Mouse (Mus musculus) hindbrain, embryonic 11.5 days (tissue): ENCODE data around the gene Bivm. TPM values are rescaled to one million over a fixed set of nuclear protein-coding genes. Genes with fewer than 3 reads are reported as not detected.

ENCODE experiments used
- ATAC-seq: fragments of 200-750 bp; cut with Nextera tagmentation; 2 replicates; pipeline ENCODE4 v1.8.0; 2017; ENCODE audit warnings: mild to moderate bottlenecking, moderate TSS enrichment, moderate library complexity; ENCODE audit not compliant: low FRiP score
- DNase-seq: peaks from one replicate; pipeline ENCODE4 v3.0.0-alpha.2; 2015; ENCODE audit warnings: low spot score
- H3K27ac ChIP-seq: fragments of 300-500 bp; sonication (generic); 2 replicates; pipeline ENCODE4 v1.5.1; 2014; ENCODE audit warnings: mild to moderate bottlenecking, low read depth, low read length
- H3K27me3 ChIP-seq: fragments of 300-500 bp; sonication (generic); 2 replicates; pipeline ENCODE4 v1.6.1; 2014; ENCODE audit warnings: mild to moderate bottlenecking, low read length, moderate library complexity, mixed read lengths; ENCODE audit not compliant: control insufficient read depth, insufficient read depth
- H3K36me3 ChIP-seq: fragments of 300-500 bp; sonication (generic); 2 replicates; pipeline ENCODE4 v1.6.1; 2014; ENCODE audit warnings: mild to moderate bottlenecking, low read length, moderate library complexity, mixed read lengths; ENCODE audit not compliant: control insufficient read depth, insufficient read depth
- H3K4me1 ChIP-seq: fragments of 300-500 bp; sonication (generic); replicated peaks from 2 replicates; pipeline ENCODE4 v1.6.1; 2014; ENCODE audit warnings: low read length, mixed read lengths; ENCODE audit not compliant: control insufficient read depth, insufficient read depth
- H3K4me2 ChIP-seq: fragments of 300-500 bp; sonication (generic); replicated peaks from 2 replicates; pipeline ENCODE4 v1.6.1; 2014; ENCODE audit warnings: mild to moderate bottlenecking, low read depth, low read length
- H3K4me3 ChIP-seq: fragments of 300-500 bp; sonication (generic); 2 replicates; pipeline ENCODE4 v1.5.1; 2014; ENCODE audit warnings: low read depth, low read length
- H3K9ac ChIP-seq: fragments of 300-500 bp; sonication (generic); 2 replicates; pipeline ENCODE4 v1.6.1; 2014; ENCODE audit warnings: low read depth, low read length
- H3K9me3 ChIP-seq: fragments of 300-500 bp; sonication (generic); 2 replicates; pipeline ENCODE4 v1.6.1; 2016; ENCODE audit warnings: low read length; ENCODE audit not compliant: control insufficient read depth
- WGBS: fragments of 180-500 bp; shearing (Covaris S2); extraction: QIAGEN DNeasy Blood & Tissue Kit; methylation state at CpG from one replicate; pipeline ENCODE4 v1.1.7; 2014; 5-methylcytosine and 5-hydroxymethylcytosine counted together
- polyA plus RNA-seq: library from polyadenylated mRNA; unstranded; fragments of >200 nt; fragmentation: Nextera tagmentation; extraction: Ambion mirVana; gene quantifications from 2 replicates; pipeline ENCODE4 v1.2.1, GENCODE M21; 2014

The Bivm gene
- polyA plus RNA-seq, 1 experiment from 2014 or later, result 25.0 TPM

- Histone ChIP-seq H3K9ac (no peak overlapping the region), H3K4me1 (no peaks in the 10 kb centered on the region), H3K36me3 (no peaks in the 10 kb centered on the region), H3K9me3 (no peaks in the 10 kb centered on the region), H3K4me3 (no peak overlapping the region), H3K27ac (no peak overlapping the region), H3K4me2 (no peak overlapping the region), H3K27me3 (no peaks in the 10 kb centered on the region)
- ATAC-seq (no peak), DNase-seq (no peak)
- 90% methylated on average over 4 of the region's 4 CpGs for WGBS
These were observed 6.8 kb downstream of the Bivm start for GRCm38 (mm10) chr1:44125590-44125989.

DNA sequence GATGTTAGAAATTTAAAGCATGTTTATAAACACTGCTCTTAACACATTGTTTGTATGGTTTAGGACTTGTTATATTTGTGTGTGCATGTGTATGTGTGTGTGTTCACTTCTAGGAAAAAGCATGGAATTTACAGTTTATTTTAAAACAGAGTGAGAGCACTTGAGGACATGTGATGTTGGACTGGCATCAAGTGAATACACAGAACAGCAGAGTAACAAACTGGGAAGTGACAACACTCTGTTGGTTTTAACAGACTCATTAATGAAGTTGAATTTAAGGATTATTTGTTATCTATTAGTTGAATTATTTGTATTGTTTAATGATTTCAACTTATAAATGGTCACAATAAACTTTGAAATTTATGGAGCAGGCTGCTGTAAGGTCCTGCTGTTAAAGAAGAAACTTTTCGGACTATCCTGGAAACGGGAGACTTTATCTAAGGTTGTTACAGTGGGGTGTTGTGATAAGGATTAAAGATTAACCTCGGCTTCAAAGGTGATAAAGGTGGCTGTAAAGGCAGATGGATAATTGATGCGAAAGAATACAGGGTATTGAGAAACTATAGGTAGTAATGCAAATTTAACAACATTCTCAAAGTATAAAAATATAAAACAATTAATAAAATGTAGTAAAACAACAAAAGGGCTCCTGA is 11.3 kb downstream of the Bivm start:
- Histone ChIP-seq H3K4me1 (no peaks in the 10 kb centered on the region), H3K9ac (no peak overlapping the region), H3K36me3 (no peaks in the 10 kb centered on the region), H3K4me2 (no peak overlapping the region), H3K27me3 (no peaks in the 10 kb centered on the region), H3K27ac (no peak overlapping the region), H3K4me3 (no peak overlapping the region), H3K9me3 (no peaks in the 10 kb centered on the region)
- WGBS, result 90% methylated on average over 4 of the region's 4 CpGs
- DNase-seq (no peak), ATAC-seq (no peak)

GRCm38 (mm10) chr1:44140232-44140631 is 21.5 kb downstream of the Bivm start:
- no peak overlapping the region for H3K9ac ChIP-seq
- no peaks in the 10 kb centered on the region for H3K4me1 ChIP-seq
- no peak overlapping the region for H3K4me2 ChIP-seq
- H3K27ac ChIP-seq, result no peak overlapping the region
- no peaks in the 10 kb centered on the region for H3K9me3 ChIP-seq
- H3K27me3 ChIP-seq, result no peaks in the 10 kb centered on the region
- no peak for ATAC-seq
- DNase-seq, result no peak
- no peaks in the 10 kb centered on the region for H3K36me3 ChIP-seq
- H3K4me3 ChIP-seq, result no peak overlapping the region
- 90% methylated on average over 4 of the region's 4 CpGs for WGBS

DNA sequence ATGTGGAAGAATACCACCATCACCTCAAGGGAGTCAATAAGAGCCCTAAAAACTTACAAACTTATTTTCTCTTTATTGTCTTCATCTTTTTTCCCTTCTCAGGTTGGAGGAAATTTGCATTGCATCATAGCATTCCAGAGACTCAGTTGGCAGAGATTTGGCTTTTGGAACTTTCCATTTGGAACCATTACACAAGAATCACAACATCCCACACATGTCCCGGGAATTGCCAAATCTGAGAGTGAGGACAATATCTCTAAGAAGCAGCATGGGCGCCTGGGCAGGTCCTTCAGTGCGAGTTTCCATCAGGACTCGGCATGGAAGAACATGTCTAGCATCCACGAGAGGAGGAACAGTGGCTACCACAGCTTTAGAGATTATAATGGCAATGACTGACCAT is 24.0 kb downstream of the Bivm start:
- no peak for ATAC-seq
- DNase-seq, result no peak
- no peak overlapping the region for H3K4me2 ChIP-seq
- no peak overlapping the region for H3K4me3 ChIP-seq
- 97% methylated on average over 5 of the region's 5 CpGs for WGBS
- H3K36me3 ChIP-seq, result no peaks in the 10 kb centered on the region
- no peak overlapping the region for H3K9ac ChIP-seq
- H3K4me1 ChIP-seq, result no peaks in the 10 kb centered on the region
- H3K9me3 ChIP-seq, result no peaks in the 10 kb centered on the region
- H3K27ac ChIP-seq, result no peak overlapping the region
- no peaks in the 10 kb centered on the region for H3K27me3 ChIP-seq

- WGBS, result under 1% methylated on average over 66 of the region's 66 CpGs
- H3K36me3 ChIP-seq, result no peaks in the 10 kb centered on the region
- H3K4me3 ChIP-seq, result peak within 1 kb of the TSS; percentile 78
- H3K27ac ChIP-seq, result peak within 1 kb of the TSS; percentile 98
- no peaks in the 10 kb centered on the region for H3K9me3 ChIP-seq
- ATAC-seq, result peak; percentile 97
- H3K4me2 ChIP-seq, result peak within 1 kb of the TSS; percentile 60
- H3K4me1 ChIP-seq, result no peaks in the 10 kb centered on the region
- DNase-seq, result peak; percentile 91
- no peaks in the 10 kb centered on the region for H3K27me3 ChIP-seq
- peak within 1 kb of the TSS; percentile 96 for H3K9ac ChIP-seq
These were observed 29.0 kb downstream of the Bivm start, which contains the start of gene Ercc5 for GRCm38 (mm10) chr1:44147563-44148381. Gene Ercc5, plus strand, starts transcription at chr1:44147744.

- ATAC-seq (no peak), DNase-seq (peak; percentile 38)
- no peaks in the 10 kb centered on the region for H3K9me3 ChIP-seq
- WGBS, result 49% methylated on average over 6 of the region's 6 CpGs
- no peaks in the 10 kb centered on the region for H3K36me3 ChIP-seq
- no peaks in the 10 kb centered on the region for H3K4me1 ChIP-seq
- H3K4me2 ChIP-seq, result peak overlapping the region; percentile 60
- peak overlapping the region; percentile 78 for H3K4me3 ChIP-seq
- H3K27me3 ChIP-seq, result no peaks in the 10 kb centered on the region
- H3K27ac ChIP-seq, result peak overlapping the region; percentile 98; the same call in 1 of the 2 replicates
- peak overlapping the region; percentile 96 for H3K9ac ChIP-seq
These were observed 29.9 kb downstream of the Bivm start for GRCm38 (mm10) chr1:44148706-44149105.

DNA sequence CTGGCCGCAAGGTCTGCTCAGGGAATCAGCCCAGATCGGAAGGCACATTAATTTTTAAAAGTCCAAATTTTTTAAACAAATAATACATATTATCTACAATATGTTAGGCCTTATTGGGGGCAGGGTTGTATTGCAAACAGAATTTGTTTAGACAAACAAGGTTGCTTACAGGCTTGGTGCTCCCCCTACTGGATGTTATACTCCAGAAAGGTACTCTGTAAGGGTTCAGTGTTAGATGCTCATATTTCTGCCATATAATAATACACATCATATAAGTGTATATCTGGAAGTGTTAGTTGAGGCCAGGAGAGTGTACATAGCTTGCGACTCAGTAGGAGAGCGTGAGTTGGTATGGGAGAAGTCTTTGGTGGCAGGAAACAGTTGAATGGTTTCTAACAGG is 36.5 kb downstream of the Bivm start:
- DNase-seq, result no peak
- 95% methylated on average over 4 of the region's 4 CpGs for WGBS
- no peak overlapping the region for H3K4me2 ChIP-seq

GRCm38 (mm10) chr1:44158317-44158716 is 39.6 kb downstream of the Bivm start:
- Histone ChIP-seq H3K9ac (no peak overlapping the region), H3K36me3 (no peaks in the 10 kb centered on the region), H3K4me2 (no peak overlapping the region), H3K27me3 (no peaks in the 10 kb centered on the region), H3K4me3 (no peak overlapping the region), H3K9me3 (no peaks in the 10 kb centered on the region), H3K4me1 (no peaks in the 10 kb centered on the region), H3K27ac (no peak overlapping the region)
- 85% methylated on average over 6 of the region's 6 CpGs for WGBS
- no peak for DNase-seq
- no peak for ATAC-seq

More for the DNA sequence above, 36.5 kb downstream of the Bivm start:
- no peaks in the 10 kb centered on the region for H3K36me3 ChIP-seq
- no peak overlapping the region for H3K4me3 ChIP-seq
- no peaks in the 10 kb centered on the region for H3K4me1 ChIP-seq
- ATAC-seq, result no peak
- H3K27ac ChIP-seq, result no peak overlapping the region
- no peak overlapping the region for H3K9ac ChIP-seq
- no peaks in the 10 kb centered on the region for H3K9me3 ChIP-seq
- no peaks in the 10 kb centered on the region for H3K27me3 ChIP-seq

DNA sequence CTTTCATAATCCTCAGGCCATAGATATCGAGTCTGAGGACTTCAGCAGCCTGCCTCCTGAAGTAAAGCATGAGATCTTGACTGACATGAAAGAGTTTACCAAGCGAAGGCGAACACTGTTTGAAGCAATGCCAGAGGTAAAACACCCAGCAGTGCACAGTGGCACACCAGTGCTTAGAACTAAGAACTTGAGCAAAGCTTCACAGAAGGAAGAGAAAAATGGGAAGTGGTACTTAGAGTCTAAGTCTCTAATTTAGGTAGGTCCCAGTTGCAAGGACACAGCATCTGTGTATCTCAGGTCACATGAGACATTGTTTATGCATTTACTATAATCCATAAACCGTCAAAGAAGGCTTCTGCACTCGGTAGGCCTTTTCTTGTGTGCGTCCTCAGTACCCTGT is 43.1 kb downstream of the Bivm start:
- H3K36me3 ChIP-seq, result peaks cover 1% of the 10 kb centered on the region
- no peaks in the 10 kb centered on the region for H3K9me3 ChIP-seq
- no peak overlapping the region for H3K4me3 ChIP-seq
- H3K27ac ChIP-seq, result no peak overlapping the region
- no peak overlapping the region for H3K4me2 ChIP-seq
- H3K4me1 ChIP-seq, result no peaks in the 10 kb centered on the region
- 92% methylated on average over 6 of the region's 6 CpGs for WGBS
- no peaks in the 10 kb centered on the region for H3K27me3 ChIP-seq
- no peak overlapping the region for H3K9ac ChIP-seq
- ATAC-seq (no peak), DNase-seq (no peak)
